Mouse (Mus musculus) hindbrain, postnatal 0 days (tissue): ENCODE data around the gene Mpdu1. TPM values are rescaled to one million over a fixed set of nuclear protein-coding genes. Genes with fewer than 3 reads are reported as not detected.

Source experiments
- ATAC-seq: fragments of 200-750 bp; cut with Nextera tagmentation; 2 replicates; pipeline ENCODE4 v1.8.0; 2017; ENCODE audit warnings: mild to moderate bottlenecking, moderate TSS enrichment, moderate library complexity
- DNase-seq: peaks from one replicate; pipeline ENCODE4 v3.0.0-alpha.2; 2015; ENCODE audit warnings: low spot score
- H3K27ac ChIP-seq: fragments of 300-500 bp; sonication (generic); 2 replicates; pipeline ENCODE4 v1.5.1; 2014; ENCODE audit warnings: mild to moderate bottlenecking
- H3K27me3 ChIP-seq: fragments of 300-500 bp; sonication (generic); 2 replicates; pipeline ENCODE4 v1.6.1; 2014; ENCODE audit warnings: low read length, mixed read lengths; ENCODE audit not compliant: insufficient read depth
- H3K36me3 ChIP-seq: fragments of 300-500 bp; sonication (generic); 2 replicates; pipeline ENCODE4 v1.6.1; 2014; ENCODE audit warnings: low read length, mixed read lengths; ENCODE audit not compliant: insufficient read depth
- H3K4me1 ChIP-seq: fragments of 300-500 bp; sonication (generic); 2 replicates; pipeline ENCODE4 v1.6.1; 2014; ENCODE audit warnings: antibody characterized with exemption, low read length, mixed read lengths; ENCODE audit not compliant: insufficient read depth
- H3K4me2 ChIP-seq: fragments of 300-500 bp; sonication (generic); 2 replicates; pipeline ENCODE4 v1.6.1; 2014; ENCODE audit warnings: low read depth, mild to moderate bottlenecking, low read length, moderate library complexity, mixed read lengths
- H3K4me3 ChIP-seq: fragments of 300-500 bp; sonication (generic); 2 replicates; pipeline ENCODE4 v1.5.1; 2014; ENCODE audit warnings: low read length
- H3K9ac ChIP-seq: fragments of 300-500 bp; sonication (generic); replicated peaks from 2 replicates; pipeline ENCODE4 v1.6.1; 2014; ENCODE audit warnings: mild to moderate bottlenecking, low read length, moderate library complexity, mixed read lengths
- H3K9me3 ChIP-seq: fragments of 300-500 bp; sonication (generic); 2 replicates; pipeline ENCODE4 v1.6.1; 2016; ENCODE audit warnings: low read length, mixed read lengths
- CTCF ChIP-seq: IDR thresholded peaks from 2 replicates; pipeline ENCODE4 v1.5.1; 2016; ENCODE audit warnings: antibody characterized with exemption, control low read depth, low read depth
- WGBS: fragments of 180-500 bp; shearing (Covaris S2); extraction: QIAGEN DNeasy Blood & Tissue Kit; methylation state at CpG from one replicate; pipeline ENCODE4 v1.1.7; 2014; 5-methylcytosine and 5-hydroxymethylcytosine counted together
- polyA plus RNA-seq: library from polyadenylated mRNA; unstranded; fragments of >200 nt; fragmentation: Nextera tagmentation; extraction: Ambion mirVana; gene quantifications from 2 replicates; pipeline ENCODE4 v1.2.1, GENCODE M21; 2015
- total RNA-seq: library from RNA; depleted of rRNA; stranded (reverse); fragments of >200 nt; gene quantifications from 2 replicates; pipeline ENCODE4 v1.2.3, GENCODE M21; 2014

Gene Mpdu1
- total and polyA plus RNA-seq, 2 experiments from 2014 or later: 122 to 256 TPM

DNA sequence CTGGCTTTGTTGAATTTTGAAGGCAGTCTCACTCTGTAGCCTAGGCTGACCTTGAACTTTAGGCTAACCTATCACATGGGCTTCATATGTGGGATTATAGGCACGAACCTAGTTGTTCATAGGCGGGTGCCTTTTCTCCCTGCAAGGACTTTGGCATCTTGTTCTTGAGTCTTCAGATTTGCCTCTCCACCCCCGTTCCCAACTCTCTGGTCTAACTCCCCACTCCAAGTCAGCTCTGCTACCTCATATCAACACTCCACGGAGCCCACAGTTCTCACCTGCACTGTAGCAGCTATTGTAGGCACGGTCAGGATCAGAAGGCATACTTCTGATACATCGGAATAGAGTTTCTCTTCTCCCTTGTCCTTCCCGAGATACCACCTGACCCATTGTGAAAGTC, 21.1 kb upstream of the Mpdu1 start:
- WGBS: 82% methylated on average over 7 of the region's 7 CpGs
- no peak for DNase-seq
- Histone ChIP-seq H3K4me1 (peaks cover 32% of the 10 kb centered on the region), H3K9ac (no peak overlapping the region), H3K27ac (peak overlapping the region; percentile 84; the same call in 1 of the 2 replicates), H3K27me3 (no peaks in the 10 kb centered on the region), H3K36me3 (peaks cover 6% of the 10 kb centered on the region; the same call in 1 of the 2 replicates), H3K9me3 (no peaks in the 10 kb centered on the region), H3K4me2 (peak overlapping the region; percentile 83; the same call in 1 of the 2 replicates), H3K4me3 (no peak overlapping the region)
- TF ChIP-seq CTCF: no peak
- ATAC-seq: no peak

DNA sequence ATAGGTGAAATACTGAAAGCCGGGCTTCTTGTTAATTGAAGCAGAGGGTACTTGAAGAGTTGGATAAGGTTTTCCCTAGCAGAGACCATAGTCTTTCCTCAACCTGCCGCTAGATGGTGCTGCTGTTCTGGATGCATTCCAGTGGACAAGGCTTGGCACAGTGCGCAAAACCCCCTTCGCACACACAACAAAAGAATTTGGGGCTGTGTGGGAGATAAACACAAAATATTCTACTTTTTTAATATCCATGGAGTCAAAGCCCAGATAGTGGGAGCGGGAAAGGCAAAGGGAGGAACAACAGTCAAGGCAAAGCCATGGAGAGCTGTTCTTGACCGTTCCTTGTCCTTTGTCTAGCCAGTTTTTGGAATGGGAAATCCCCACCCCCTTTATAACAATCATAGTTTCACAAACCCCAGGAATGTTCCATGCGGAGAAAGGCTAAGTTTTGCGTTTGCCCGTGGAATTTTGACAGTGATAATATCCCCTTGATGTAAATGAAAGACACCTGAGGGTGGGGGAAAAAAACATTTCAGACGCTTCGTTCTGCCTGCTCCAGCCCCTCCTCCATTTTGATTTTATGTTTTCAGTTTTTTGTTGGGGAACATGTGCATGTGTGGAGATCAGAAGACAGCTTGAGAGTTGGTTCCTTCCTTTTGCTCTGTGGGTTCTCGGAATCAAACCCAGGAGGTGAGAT, 20.5 kb upstream of the Mpdu1 start:
- peak; percentile 95 for TF ChIP-seq CTCF
- Histone ChIP-seq H3K9ac (peak overlapping the region; percentile 44), H3K4me3 (peak overlapping the region; percentile 22), H3K4me1 (peaks cover 32% of the 10 kb centered on the region), H3K27me3 (no peaks in the 10 kb centered on the region), H3K27ac (peak overlapping the region; percentile 84), H3K4me2 (peak overlapping the region; percentile 83), H3K9me3 (no peaks in the 10 kb centered on the region), H3K36me3 (peaks cover 12% of the 10 kb centered on the region; the same call in 1 of the 2 replicates)
- WGBS: 15% methylated on average over 12 of the region's 12 CpGs
- ATAC-seq (peak; percentile 33; the same call in 1 of the 2 replicates), DNase-seq (peak; percentile 96)

DNA sequence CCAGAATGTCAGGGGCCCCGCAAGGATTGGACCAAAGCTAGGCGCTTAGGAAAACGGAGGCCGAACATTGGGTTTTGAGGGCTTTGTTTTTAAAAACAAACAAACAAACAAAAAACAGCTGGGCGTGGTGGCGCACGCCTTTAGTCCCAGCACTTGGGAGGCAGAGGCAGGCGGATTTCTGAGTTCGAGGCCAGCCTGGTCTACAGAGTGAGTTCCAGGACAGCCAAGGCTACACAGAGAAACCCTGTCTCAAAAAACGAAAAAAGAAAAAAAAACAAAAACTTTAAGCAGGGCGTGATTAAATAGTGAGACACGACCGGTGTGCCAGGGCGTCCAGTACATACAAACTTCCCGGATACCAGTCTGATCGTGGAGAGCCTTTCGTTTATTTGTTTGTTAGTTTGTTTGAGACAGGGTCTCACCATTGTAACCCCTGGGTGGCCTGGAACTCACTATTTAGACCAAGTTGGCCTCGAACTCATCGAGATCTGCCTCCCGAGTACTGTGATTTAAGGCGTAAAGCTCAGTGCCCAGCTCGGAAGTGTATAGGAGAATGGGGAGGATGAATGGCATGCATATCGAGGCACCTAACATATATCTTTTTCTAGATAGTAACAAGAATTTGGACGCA, 19.9 kb upstream of the Mpdu1 start:
- 24% methylated on average over 24 of the region's 24 CpGs for WGBS
- peaks cover 32% of the 10 kb centered on the region for H3K4me1 ChIP-seq

DNA sequence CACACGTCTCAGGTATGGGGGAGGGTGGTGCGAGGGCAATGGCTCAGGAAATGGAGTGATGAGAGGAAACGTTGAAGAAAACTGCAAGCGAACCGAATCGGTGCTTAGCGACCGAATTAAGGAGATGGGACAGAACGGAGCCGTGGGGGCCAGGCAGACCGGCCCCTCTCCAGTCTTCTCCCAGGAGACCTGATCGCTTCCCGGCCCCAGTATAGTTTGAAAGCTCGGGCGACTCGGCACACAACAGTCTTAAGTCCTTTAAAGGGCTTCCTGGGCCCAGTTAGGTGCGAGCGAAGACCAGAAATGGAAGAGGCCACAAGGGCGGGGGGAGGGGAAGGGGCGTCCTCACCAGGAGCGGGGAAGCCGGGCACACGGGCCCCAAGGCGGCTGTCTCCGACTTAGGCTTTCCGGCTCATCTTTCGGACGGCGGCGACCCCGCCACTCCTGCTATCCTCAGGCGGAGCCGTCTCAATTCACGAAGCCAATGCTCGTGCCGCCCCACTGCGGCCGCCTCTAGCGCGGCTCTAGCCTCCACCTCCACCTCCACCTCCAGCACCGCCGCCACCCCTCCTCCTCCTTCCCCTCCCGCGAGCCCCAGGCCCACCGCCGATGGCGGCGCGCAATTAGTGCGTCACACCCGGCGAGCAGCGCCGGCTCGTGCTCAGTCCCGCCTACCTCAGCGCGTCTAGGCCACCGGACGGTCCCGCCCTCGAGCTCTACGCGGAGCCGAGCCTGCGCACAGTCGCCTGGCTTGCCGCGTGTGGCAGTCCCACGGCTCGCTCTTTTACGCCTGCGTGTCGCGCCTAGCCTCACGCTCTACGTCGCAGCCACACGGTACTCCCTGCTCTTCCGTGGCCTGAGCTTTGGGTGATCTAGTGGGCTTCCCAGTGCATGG, 19.1 kb upstream of the Mpdu1 start, which contains the start of gene Senp3:
Gene Senp3, minus strand, starts transcription at position 771 of the 895 bp plus-strand sequence.
- no peaks in the 10 kb centered on the region for H3K9me3 ChIP-seq
- DNase-seq (peak; percentile 99), ATAC-seq (peak; percentile 97)
- TF ChIP-seq CTCF: no peak
- peaks cover 21% of the 10 kb centered on the region; the same call in 1 of the 2 replicates for H3K36me3 ChIP-seq
- peak within 1 kb of the TSS; percentile 84 for H3K27ac ChIP-seq
- H3K4me1 ChIP-seq: peaks cover 28% of the 10 kb centered on the region
- under 1% methylated on average over 73 of the region's 80 CpGs for WGBS
- H3K27me3 ChIP-seq: no peaks in the 10 kb centered on the region
- H3K9ac ChIP-seq: peak within 1 kb of the TSS; percentile 76
- H3K4me3 ChIP-seq: peak within 1 kb of the TSS; percentile 79
- peak within 1 kb of the TSS; percentile 83 for H3K4me2 ChIP-seq

More for the DNA sequence above, 19.9 kb upstream of the Mpdu1 start:
- peak overlapping the region; percentile 83 for H3K4me2 ChIP-seq
- no peak for TF ChIP-seq CTCF
- H3K9ac ChIP-seq: peak overlapping the region; percentile 76
- peaks cover 15% of the 10 kb centered on the region; the same call in 1 of the 2 replicates for H3K36me3 ChIP-seq
- 0 out of 2 replicates have a peak, but pooled peaks have one; percentile 0 for ATAC-seq
- H3K4me3 ChIP-seq: peak overlapping the region; percentile 79
- no peaks in the 10 kb centered on the region for H3K27me3 ChIP-seq
- no peaks in the 10 kb centered on the region for H3K9me3 ChIP-seq
- peak overlapping the region; percentile 84 for H3K27ac ChIP-seq
- DNase-seq: no peak

DNA sequence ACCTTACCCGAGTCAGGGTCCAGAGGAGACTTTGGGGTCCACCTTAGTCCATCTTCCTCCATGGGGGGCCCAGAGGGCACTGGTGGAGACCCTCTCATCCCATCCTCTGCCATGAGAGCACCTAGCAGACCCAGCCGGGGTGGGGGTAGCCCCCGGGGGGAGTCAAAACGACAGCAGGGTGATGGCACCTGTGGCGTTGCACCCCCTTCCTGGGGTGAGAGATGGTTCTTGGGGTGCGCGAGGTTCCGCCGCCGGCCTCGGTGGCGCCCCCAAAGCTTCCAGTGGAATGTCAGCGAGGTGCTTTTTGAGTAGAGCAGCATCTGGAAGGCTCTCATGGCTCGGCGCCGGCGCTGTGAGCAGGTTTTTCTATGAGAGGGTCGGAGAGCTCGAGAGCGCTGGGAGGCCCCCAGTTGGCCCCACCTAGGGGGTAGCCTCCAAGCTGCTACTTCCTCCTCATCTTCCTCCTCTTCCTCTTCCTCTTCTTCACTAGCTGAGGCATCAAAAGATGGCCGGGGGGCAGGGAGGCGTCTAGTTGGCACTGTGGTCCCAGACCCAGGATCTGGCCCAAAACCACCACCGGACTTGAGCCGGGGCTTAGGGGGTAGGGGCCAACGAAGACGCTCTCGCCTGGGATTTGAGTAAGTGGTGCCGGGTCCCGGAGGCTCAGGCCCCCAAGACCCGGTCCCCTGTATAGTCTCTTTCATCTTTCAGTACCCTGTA, 17.9 kb upstream of the Mpdu1 start:
- no peak for DNase-seq
- peaks cover 33% of the 10 kb centered on the region; the same call in 1 of the 2 replicates for H3K36me3 ChIP-seq
- TF ChIP-seq CTCF: 0 out of 2 replicates have a peak, but pooled peaks have one; percentile 5
- H3K27ac ChIP-seq: no peak overlapping the region
- H3K27me3 ChIP-seq: no peaks in the 10 kb centered on the region
- H3K9ac ChIP-seq: no peak overlapping the region
- H3K9me3 ChIP-seq: no peaks in the 10 kb centered on the region
- peaks cover 25% of the 10 kb centered on the region for H3K4me1 ChIP-seq
- peak overlapping the region; percentile 79; the same call in 1 of the 2 replicates for H3K4me3 ChIP-seq
- H3K4me2 ChIP-seq: peak overlapping the region; percentile 83
- no peak for ATAC-seq
- WGBS: 90% methylated on average over 30 of the region's 30 CpGs

DNA sequence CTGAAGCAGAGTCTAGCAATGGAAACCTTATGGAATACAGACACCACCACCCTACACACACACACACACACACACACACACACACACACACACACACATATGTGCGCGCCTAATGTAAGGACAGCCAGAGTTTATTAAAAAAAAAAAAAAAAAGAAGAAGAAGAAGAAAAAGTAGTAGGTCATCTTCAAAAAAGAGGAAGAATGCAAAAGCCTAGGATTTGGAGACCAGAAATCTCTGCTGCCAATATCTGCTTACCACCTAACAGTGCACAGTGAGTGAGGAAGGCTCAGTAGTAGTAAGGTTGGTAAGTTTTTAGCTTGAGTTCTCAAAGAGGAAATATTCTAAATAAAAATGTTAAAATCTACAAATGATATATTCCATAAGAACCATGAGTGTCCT, 16.7 kb upstream of the Mpdu1 start:
- H3K36me3 ChIP-seq: peaks cover 44% of the 10 kb centered on the region
- H3K4me1 ChIP-seq: peaks cover 19% of the 10 kb centered on the region; the same call in 1 of the 2 replicates
- H3K27ac ChIP-seq: no peak overlapping the region
- TF ChIP-seq CTCF: no peak
- no peak overlapping the region for H3K4me3 ChIP-seq
- no peak overlapping the region for H3K9ac ChIP-seq
- DNase-seq (no peak), ATAC-seq (no peak)
- WGBS: 90% methylated on average over 2 of the region's 2 CpGs
- no peaks in the 10 kb centered on the region for H3K9me3 ChIP-seq
- no peaks in the 10 kb centered on the region for H3K27me3 ChIP-seq
- no peak overlapping the region for H3K4me2 ChIP-seq
